ENCODE assay signal across 16 mouse cellular contexts in the genomic region with DNA sequence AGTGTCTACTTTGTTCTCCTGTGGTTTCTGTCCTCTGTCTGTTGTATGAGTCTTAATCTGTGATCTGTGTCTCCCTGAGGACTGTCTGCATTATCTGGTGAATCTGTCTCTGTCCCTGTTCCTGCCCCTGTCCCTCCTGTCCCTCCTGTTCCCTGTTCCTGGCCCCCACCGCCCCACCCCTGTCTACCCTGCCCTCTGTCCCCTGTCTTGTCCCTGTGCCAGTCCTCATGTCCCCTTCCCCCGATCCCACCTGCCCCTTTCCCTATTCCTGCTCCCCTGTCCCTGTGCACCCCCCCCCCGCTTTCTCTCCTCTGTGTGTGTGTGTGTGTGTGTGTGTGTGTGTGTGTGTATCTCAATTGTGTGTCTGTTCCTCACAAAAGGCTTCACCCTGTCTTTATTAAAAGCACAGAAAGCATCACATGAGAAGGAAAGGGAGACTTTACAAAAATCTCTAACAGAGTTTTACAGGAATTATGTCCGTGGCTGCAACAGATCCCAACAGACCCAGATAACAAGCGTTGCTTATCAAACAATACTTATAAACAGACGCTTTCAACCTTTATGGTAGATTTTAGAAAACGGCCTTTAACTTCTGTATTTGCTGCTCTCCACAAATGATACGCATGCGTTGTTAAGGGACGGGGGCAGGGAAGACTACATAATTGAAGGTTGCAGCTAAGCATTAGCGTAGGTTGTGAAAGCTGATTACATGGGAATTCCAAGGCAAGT.
DNase-seq lines count a peak whose midpoint lies in the region; ATAC-seq and TF ChIP-seq lines count a peak whose summit lies in the region.
"Had no signal": no experiment of that assay in that cellular context is flagged by ENCODE, and none has a peak within 500 bp of the region (broad histone marks: within the 10 kb centered on the region; RNA-seq: fewer than 3 reads in every experiment).

No protein-coding gene starts in this region.

- no peak overlapping the region for H3K27ac ChIP-seq in lung, embryonic 16.5 days (ENCODE audit: low read length)
- no peak overlapping the region for H3K27ac ChIP-seq in forebrain, embryonic 11.5 days (ENCODE audit: low read depth, low read length)
- peak overlapping the region; percentile 44; the same call in 1 of the 2 replicates for H3K27ac ChIP-seq in hindbrain, embryonic 14.5 days
- no peak overlapping the region; the same call in 1 of the 2 replicates for H3K27ac ChIP-seq in midbrain, postnatal 0 days (ENCODE audit: low read depth, low read length)
- H3K27ac ChIP-seq: heart, embryonic 15.5 days had no signal

- H3K36me3 ChIP-seq in lung, embryonic 16.5 days (ENCODE audit: control insufficient read depth, insufficient read depth, low read length): no peaks in the 10 kb centered on the region
- H3K36me3 ChIP-seq in forebrain, embryonic 11.5 days (ENCODE audit: control insufficient read depth, insufficient read depth, low read length): no peaks in the 10 kb centered on the region
- no peaks in the 10 kb centered on the region for H3K36me3 ChIP-seq in hindbrain, embryonic 14.5 days (replicated peaks; ENCODE audit: control insufficient read depth, insufficient read depth)
- H3K36me3 ChIP-seq in midbrain, postnatal 0 days (ENCODE audit: insufficient read depth, low read length): no peaks in the 10 kb centered on the region
- H3K36me3 ChIP-seq: heart, embryonic 15.5 days had no signal

- no peak overlapping the region for H3K9ac ChIP-seq in lung, embryonic 16.5 days (ENCODE audit: low read length)
- no peak overlapping the region for H3K9ac ChIP-seq in forebrain, embryonic 11.5 days (ENCODE audit: low read length)
- no peak overlapping the region for H3K9ac ChIP-seq in hindbrain, embryonic 14.5 days
- H3K9ac ChIP-seq in midbrain, postnatal 0 days (replicated peaks; ENCODE audit: low read length, poor library complexity, severe bottlenecking): no peak overlapping the region
- H3K9ac ChIP-seq: heart, embryonic 15.5 days; liver, postnatal 0 days had no signal

- TF ChIP-seq CTCF in midbrain, postnatal 0 days (IDR thresholded peaks at IDR 0.05): no peak

- no peaks in the 10 kb centered on the region for H3K27me3 ChIP-seq in lung, embryonic 16.5 days (ENCODE audit: control insufficient read depth, insufficient read depth, low read depth, low read length)
- H3K27me3 ChIP-seq in forebrain, embryonic 11.5 days (ENCODE audit: control insufficient read depth, insufficient read depth, low read length): no peaks in the 10 kb centered on the region
- H3K27me3 ChIP-seq in hindbrain, embryonic 14.5 days (ENCODE audit: control insufficient read depth, insufficient read depth, low read length): no peaks in the 10 kb centered on the region
- H3K27me3 ChIP-seq in midbrain, postnatal 0 days (ENCODE audit: insufficient read depth, low read length): no peaks in the 10 kb centered on the region
- H3K27me3 ChIP-seq: heart, embryonic 15.5 days had no signal

- H3K9me3 ChIP-seq in lung, embryonic 16.5 days (ENCODE audit: control insufficient read depth, low read length): no peaks in the 10 kb centered on the region
- H3K9me3 ChIP-seq in forebrain, embryonic 11.5 days (ENCODE audit: control insufficient read depth, low read length): no peaks in the 10 kb centered on the region
- H3K9me3 ChIP-seq in hindbrain, embryonic 14.5 days (ENCODE audit: control insufficient read depth, low read length): no peaks in the 10 kb centered on the region
- H3K9me3 ChIP-seq in midbrain, postnatal 0 days (ENCODE audit: low read length): no peaks in the 10 kb centered on the region
- H3K9me3 ChIP-seq: heart, embryonic 15.5 days had no signal

- WGBS in lung, embryonic 16.5 days: 32% methylated on average over 10 of the region's 11 CpGs
- 44% methylated on average over 10 of the region's 11 CpGs for WGBS in forebrain, embryonic 11.5 days
- WGBS in hindbrain, embryonic 14.5 days: 48% methylated on average over 10 of the region's 11 CpGs
- 37% methylated on average over 11 of the region's 11 CpGs for WGBS in midbrain, postnatal 0 days

- DNase-seq in lung, adult 18-20 months: no peak
- no peak for DNase-seq in forebrain, embryonic 11.5 days (ENCODE audit: low spot score)
- no peak for DNase-seq in hindbrain, embryonic 14.5 days (ENCODE audit: low spot score)
- DNase-seq in midbrain, postnatal 0 days (ENCODE audit: low spot score): no peak
- no peak for DNase-seq in cerebellum, postnatal 25 days
- no peak for DNase-seq in left cerebral cortex, postnatal 4 days
- DNase-seq: adrenal gland, postnatal 10 days; B cell, adult 2 months; kidney, postnatal 10 days; liver, postnatal 0 days; right cerebral cortex, postnatal 14 days; thymus, adult 2 months had no signal

- no peak overlapping the region for H3K4me3 ChIP-seq in lung, embryonic 16.5 days (ENCODE audit: low read length)
- no peak overlapping the region for H3K4me3 ChIP-seq in forebrain, embryonic 11.5 days (ENCODE audit: low read depth, low read length)
- no peak overlapping the region for H3K4me3 ChIP-seq in hindbrain, embryonic 14.5 days (replicated peaks; ENCODE audit: low read length)
- H3K4me3 ChIP-seq in midbrain, postnatal 0 days (ENCODE audit: low read depth, low read length): no peak overlapping the region
- H3K4me3 ChIP-seq: heart, embryonic 15.5 days had no signal

- 0 out of 2 replicates have a peak overlapping the region, but pooled peaks have one; percentile 5 for H3K4me2 ChIP-seq in lung, embryonic 16.5 days (ENCODE audit: low read depth, low read length)
- H3K4me2 ChIP-seq in forebrain, embryonic 11.5 days (ENCODE audit: low read depth, low read length, severe bottlenecking): no peak overlapping the region
- H3K4me2 ChIP-seq in hindbrain, embryonic 14.5 days (replicated peaks): 0 out of 2 replicates have a peak overlapping the region, but pooled peaks have one; percentile 13
- peak overlapping the region; percentile 10; the same call in 1 of the 2 replicates for H3K4me2 ChIP-seq in midbrain, postnatal 0 days (ENCODE audit: low read depth, low read length, poor library complexity, severe bottlenecking)
- H3K4me2 ChIP-seq: heart, embryonic 15.5 days had no signal

- ATAC-seq in lung, embryonic 16.5 days (ENCODE audit: low read depth): no peak
- peak; percentile 55; the same call in 1 of the 2 replicates for ATAC-seq in forebrain, embryonic 11.5 days (replicated peaks; ENCODE audit: low FRiP score)
- no peak for ATAC-seq in hindbrain, embryonic 14.5 days (ENCODE audit: low FRiP score)
- ATAC-seq in midbrain, postnatal 0 days (ENCODE audit: low FRiP score): no peak
- ATAC-seq in megakaryocyte progenitor cell, adult 5-6 weeks (replicated peaks; ENCODE audit: poor library complexity): no peak
- ATAC-seq: inflammation-experienced regulatory T-cells, adult 6 months; liver, postnatal 0 days had no signal

- intact Hi-C loops in left cerebral cortex, postnatal 4 days (cut with DNase I): no loop called here

- H3K4me1 ChIP-seq in lung, embryonic 16.5 days (replicated peaks; ENCODE audit: control insufficient read depth, insufficient read depth, low read length): no peaks in the 10 kb centered on the region
- peaks cover 3% of the 10 kb centered on the region; the same call in 1 of the 2 replicates for H3K4me1 ChIP-seq in forebrain, embryonic 11.5 days (replicated peaks; ENCODE audit: control insufficient read depth, insufficient read depth, low read length)
- peaks cover 7% of the 10 kb centered on the region; the same call in 1 of the 2 replicates for H3K4me1 ChIP-seq in hindbrain, embryonic 14.5 days (replicated peaks; ENCODE audit: control insufficient read depth, insufficient read depth, low read length)
- no peaks in the 10 kb centered on the region for H3K4me1 ChIP-seq in midbrain, postnatal 0 days (ENCODE audit: insufficient read depth, low read length)
- H3K4me1 ChIP-seq: heart, embryonic 15.5 days had no signal
